Mouse (Mus musculus): ENCODE measurements around the gene Dusp22.

Gene Dusp22

GRCm38 (mm10) chr13:30669277-30669676 is 9.5 kb downstream of the Dusp22 start:
- no peak for DNase-seq (ENCODE audit: low read depth, low spot score)

- no peak for DNase-seq (ENCODE audit: low read depth, low spot score)
These were observed 14.1 kb downstream of the Dusp22 start for GRCm38 (mm10) chr13:30673878-30674277.

GRCm38 (mm10) chr13:30678822-30679221 is 19.0 kb downstream of the Dusp22 start:
- no peak for DNase-seq (ENCODE audit: low read depth, low spot score)

- no peak for DNase-seq (ENCODE audit: low read depth, low spot score)
These were observed 22.1 kb downstream of the Dusp22 start for GRCm38 (mm10) chr13:30681866-30682265.

GRCm38 (mm10) chr13:30682328-30682727 is 22.5 kb downstream of the Dusp22 start:
- no peak for DNase-seq (ENCODE audit: low read depth, low spot score)

- DNase-seq (ENCODE audit: low read depth, low spot score) = no peak
These were observed 24.9 kb downstream of the Dusp22 start for GRCm38 (mm10) chr13:30684614-30685122.

GRCm38 (mm10) chr13:30685957-30686356 is 26.2 kb downstream of the Dusp22 start:
- DNase-seq (ENCODE audit: low read depth, low spot score) = no peak

GRCm38 (mm10) chr13:30688035-30688616 is 28.3 kb downstream of the Dusp22 start:
- no peak for DNase-seq (ENCODE audit: low read depth, low spot score)

GRCm38 (mm10) chr13:30689475-30689874 is 29.7 kb downstream of the Dusp22 start:
- no peak for DNase-seq (ENCODE audit: low read depth, low spot score)

- no peak for DNase-seq (ENCODE audit: low read depth, low spot score)
These were observed 31.9 kb downstream of the Dusp22 start for GRCm38 (mm10) chr13:30691441-30692292.

- DNase-seq (ENCODE audit: low read depth, low spot score) = no peak
These were observed 33.0 kb downstream of the Dusp22 start for GRCm38 (mm10) chr13:30692644-30693385.

GRCm38 (mm10) chr13:30695232-30695631 is 35.4 kb downstream of the Dusp22 start:
- no peak for DNase-seq (ENCODE audit: low read depth, low spot score)

- DNase-seq (ENCODE audit: low read depth, low spot score) = no peak
These were observed 36.1 kb downstream of the Dusp22 start for GRCm38 (mm10) chr13:30695890-30696289.

- no peak for DNase-seq (ENCODE audit: low read depth, low spot score)
These were observed 38.1 kb downstream of the Dusp22 start for GRCm38 (mm10) chr13:30697880-30698279.

GRCm38 (mm10) chr13:30702695-30703094 is 42.9 kb downstream of the Dusp22 start:
- no peak for DNase-seq (ENCODE audit: low read depth, low spot score)

GRCm38 (mm10) chr13:30704246-30705095 is 44.7 kb downstream of the Dusp22 start:
- no peak for DNase-seq (ENCODE audit: low read depth, low spot score)

- DNase-seq (ENCODE audit: low read depth, low spot score) = no peak
These were observed 51.3 kb downstream of the Dusp22 start for GRCm38 (mm10) chr13:30711066-30711465.

- DNase-seq (ENCODE audit: low read depth, low spot score) = no peak
These were observed 51.9 kb downstream of the Dusp22 start for GRCm38 (mm10) chr13:30711711-30712110.

- no peak for DNase-seq (ENCODE audit: low read depth, low spot score)
These were observed 52.5 kb downstream of the Dusp22 start for GRCm38 (mm10) chr13:30712280-30712679.

GRCm38 (mm10) chr13:30713621-30714020 is 53.8 kb downstream of the Dusp22 start:
- DNase-seq (ENCODE audit: low read depth, low spot score) = no peak

GRCm38 (mm10) chr13:30714552-30714951 is 54.8 kb downstream of the Dusp22 start:
- no peak for DNase-seq (ENCODE audit: low read depth, low spot score)
